Comparison of ENCODE assay signal across 8 mouse cellular contexts in the genomic region with DNA sequence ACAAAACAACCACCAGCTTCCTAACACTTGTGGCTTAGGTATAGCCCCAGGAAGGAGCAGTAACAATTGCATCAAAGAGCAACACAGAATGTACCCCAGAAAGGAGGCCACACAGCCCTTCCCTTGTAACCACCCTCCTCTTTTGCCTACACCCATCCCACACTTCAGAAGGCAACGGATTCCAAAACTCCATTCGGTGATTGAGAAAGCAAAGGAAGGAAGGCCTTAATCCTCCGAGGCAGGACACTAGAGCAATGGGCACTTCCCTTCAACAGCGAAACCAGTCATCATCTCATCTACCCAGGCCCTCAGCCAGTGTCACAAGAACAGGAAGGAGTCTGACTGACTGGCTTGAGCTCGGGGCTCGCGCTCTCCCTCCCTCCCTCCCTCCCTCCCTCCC.
A peak's percentile ranks its signal among the peaks of the same experiment; 100 is the strongest.
DNase-seq lines count a peak whose midpoint lies in the region; ATAC-seq and TF ChIP-seq lines count a peak whose summit lies in the region.

No protein-coding gene starts in this region.

- H3K9me3 ChIP-seq in heart, embryonic 15.5 days (replicated peaks): no peaks in the 10 kb centered on the region
- no peaks in the 10 kb centered on the region for H3K9me3 ChIP-seq in midbrain, postnatal 0 days (ENCODE audit: low read length)

- no peak for TF ChIP-seq CTCF in cortical plate, adult 2 months (IDR thresholded peaks at IDR 0.05; ENCODE audit: extremely low read depth, insufficient read depth, low read length)
- no peak for TF ChIP-seq CTCF in liver, adult 2 months (IDR thresholded peaks at IDR 0.05; ENCODE audit: low read depth, low read length)
- no peak for TF ChIP-seq CTCF in midbrain, postnatal 0 days (IDR thresholded peaks at IDR 0.05)

- 2% methylated on average over 5 of the region's 7 CpGs for WGBS in heart, embryonic 15.5 days
- 43% methylated on average over 7 of the region's 7 CpGs for WGBS in liver, adult 2 months
- WGBS in midbrain, postnatal 0 days: 8% methylated on average over 7 of the region's 7 CpGs

- H3K4me2 ChIP-seq in heart, embryonic 15.5 days: peak overlapping the region; percentile 61
- no peak overlapping the region for H3K4me2 ChIP-seq in midbrain, postnatal 0 days (ENCODE audit: low read depth, low read length, poor library complexity, severe bottlenecking)

- no peaks in the 10 kb centered on the region for H3K36me3 ChIP-seq in heart, embryonic 15.5 days
- H3K36me3 ChIP-seq in liver, adult 2 months (ENCODE audit: control insufficient read depth, insufficient read depth, low read length): no peaks in the 10 kb centered on the region; the same call in 1 of the 2 replicates
- H3K36me3 ChIP-seq in midbrain, postnatal 0 days (ENCODE audit: insufficient read depth, low read length): no peaks in the 10 kb centered on the region

- peak overlapping the region; percentile 70 for H3K27ac ChIP-seq in cortical plate, adult 2 months (ENCODE audit: insufficient read depth, low read length)
- H3K27ac ChIP-seq in heart, embryonic 15.5 days: peak overlapping the region; percentile 91
- peak overlapping the region; percentile 57 for H3K27ac ChIP-seq in liver, adult 2 months (replicated peaks; ENCODE audit: insufficient read depth, low read depth, low read length)
- peak overlapping the region; percentile 51; the same call in 1 of the 2 replicates for H3K27ac ChIP-seq in midbrain, postnatal 0 days (ENCODE audit: low read depth, low read length)

- H3K4me3 ChIP-seq in cortical plate, adult 2 months (ENCODE audit: insufficient read depth, low read length): no peak overlapping the region
- H3K4me3 ChIP-seq in heart, embryonic 15.5 days: peak overlapping the region; percentile 41
- H3K4me3 ChIP-seq in liver, adult 2 months (ENCODE audit: insufficient read depth, low read depth, low read length): peak overlapping the region; percentile 15; the same call in 1 of the 2 replicates
- H3K4me3 ChIP-seq in midbrain, postnatal 0 days (ENCODE audit: low read depth, low read length): no peak overlapping the region

- peak overlapping the region; percentile 34; the same call in 1 of the 2 replicates for H3K9ac ChIP-seq in heart, embryonic 15.5 days
- H3K9ac ChIP-seq in liver, adult 2 months (ENCODE audit: low read depth, low read length): peak overlapping the region; percentile 14
- H3K9ac ChIP-seq in midbrain, postnatal 0 days (replicated peaks; ENCODE audit: low read length, poor library complexity, severe bottlenecking): no peak overlapping the region

- DNase-seq in kidney, adult 9 months: peak; percentile 40
- DNase-seq in kidney, adult 11 months: no peak
- peak; percentile 50 for DNase-seq in liver, adult 2 months (ENCODE audit: extremely low read depth, low read depth, low spot score)
- DNase-seq in midbrain, postnatal 0 days (ENCODE audit: low spot score): no peak
- no peak for DNase-seq in right cerebral cortex, adult 18-20 months

- ATAC-seq in heart, embryonic 15.5 days (replicated peaks; ENCODE audit: insufficient number of reproducible peaks, insufficient read depth, low FRiP score, low read depth): peak; percentile 68; the same call in 1 of the 2 replicates
- ATAC-seq in midbrain, postnatal 0 days (ENCODE audit: low FRiP score): no peak
- no peak for ATAC-seq in erythroid progenitor cell, adult 5-6 weeks (replicated peaks; ENCODE audit: low FRiP score, poor library complexity, severe bottlenecking)

- peaks cover 20% of the 10 kb centered on the region for H3K79me2 ChIP-seq in liver, adult 2 months (ENCODE audit: control insufficient read depth, insufficient read depth, low read length)

- TF ChIP-seq POLR2A in cortical plate, adult 2 months (IDR thresholded peaks at IDR 0.05; ENCODE audit: extremely low read depth, insufficient read depth, low read length): no peak
- no peak for TF ChIP-seq POLR2A in liver, adult 2 months (IDR thresholded peaks at IDR 0.05; ENCODE audit: extremely low read depth, insufficient read depth, low read length)

- H3K27me3 ChIP-seq in heart, embryonic 15.5 days: no peaks in the 10 kb centered on the region
- no peaks in the 10 kb centered on the region for H3K27me3 ChIP-seq in liver, adult 2 months (ENCODE audit: control insufficient read depth, insufficient read depth, low read length)
- H3K27me3 ChIP-seq in midbrain, postnatal 0 days (ENCODE audit: insufficient read depth, low read length): no peaks in the 10 kb centered on the region

- peaks cover 11% of the 10 kb centered on the region for H3K4me1 ChIP-seq in cortical plate, adult 2 months (ENCODE audit: control insufficient read depth, insufficient read depth, low read length)
- H3K4me1 ChIP-seq in heart, embryonic 15.5 days (replicated peaks): peaks cover 30% of the 10 kb centered on the region
- H3K4me1 ChIP-seq in liver, adult 2 months (ENCODE audit: control insufficient read depth, insufficient read depth, low read length): peaks cover 9% of the 10 kb centered on the region; the same call in 1 of the 2 replicates
- peaks cover 14% of the 10 kb centered on the region; the same call in 1 of the 2 replicates for H3K4me1 ChIP-seq in midbrain, postnatal 0 days (ENCODE audit: insufficient read depth, low read length)

Comparison
In these comparisons a context has a peak if more than half of its experiments do, and no peak if none do; other contexts are left out.
1. DNase-seq: peak in kidney, adult 9 months (single experiment) and liver, adult 2 months (single experiment); none in kidney, adult 11 months (single experiment), midbrain, postnatal 0 days (single experiment) and right cerebral cortex, adult 18-20 months (single experiment).
2. H3K4me3 ChIP-seq: peak in heart, embryonic 15.5 days (single experiment) and liver, adult 2 months (single experiment); none in cortical plate, adult 2 months (single experiment) and midbrain, postnatal 0 days (single experiment).
3. Peak in every context shown above with its lines, with median percentiles within 50 percentile points of each other: H3K27ac ChIP-seq.